Mouse (Mus musculus) thymus, postnatal 0 days (tissue): ENCODE measurements around the gene Pipox. TPM values are rescaled to one million over a fixed set of nuclear protein-coding genes. Genes with fewer than 3 reads are reported as not detected.

Experiments used
- DNase-seq: peaks from one replicate; pipeline ENCODE4 v3.0.0-alpha.2; 2015; ENCODE audit warnings: low spot score
- polyA plus RNA-seq: library from polyadenylated mRNA; unstranded; fragments of >200 nt; fragmentation: Nextera tagmentation; extraction: Ambion mirVana; gene quantifications from 2 replicates; pipeline ENCODE4 v1.2.1, GENCODE M21; 2015

Gene Pipox
- polyA plus RNA-seq, 1 experiment from 2014 or later: 2.8 TPM

GRCm38 (mm10) chr11:77850401-77851244 is 43.3 kb downstream of the Pipox start:
- no peak for DNase-seq

GRCm38 (mm10) chr11:77849151-77849550 is 44.7 kb downstream of the Pipox start:
- no peak for DNase-seq

DNA sequence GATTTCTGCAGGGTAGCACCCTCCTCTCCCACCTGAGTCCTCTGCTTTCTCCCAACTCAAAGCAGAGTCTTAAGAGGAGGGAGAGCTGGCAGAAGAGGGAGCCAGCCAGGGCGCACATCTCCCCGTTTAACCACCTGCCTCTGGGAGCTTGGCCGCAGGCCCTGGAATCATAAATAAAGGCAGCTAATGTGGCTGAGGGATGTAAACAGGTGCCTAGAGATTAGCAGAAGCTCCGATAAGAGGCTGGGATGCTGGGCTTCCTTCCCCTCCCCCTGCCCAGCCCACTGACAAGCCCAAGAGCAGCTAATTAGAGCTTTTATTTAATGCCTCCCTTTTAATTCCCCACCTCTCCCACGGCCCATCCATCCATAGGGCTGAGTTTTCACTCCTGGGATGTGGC is 45.8 kb downstream of the Pipox start:
- no peak for DNase-seq

DNA sequence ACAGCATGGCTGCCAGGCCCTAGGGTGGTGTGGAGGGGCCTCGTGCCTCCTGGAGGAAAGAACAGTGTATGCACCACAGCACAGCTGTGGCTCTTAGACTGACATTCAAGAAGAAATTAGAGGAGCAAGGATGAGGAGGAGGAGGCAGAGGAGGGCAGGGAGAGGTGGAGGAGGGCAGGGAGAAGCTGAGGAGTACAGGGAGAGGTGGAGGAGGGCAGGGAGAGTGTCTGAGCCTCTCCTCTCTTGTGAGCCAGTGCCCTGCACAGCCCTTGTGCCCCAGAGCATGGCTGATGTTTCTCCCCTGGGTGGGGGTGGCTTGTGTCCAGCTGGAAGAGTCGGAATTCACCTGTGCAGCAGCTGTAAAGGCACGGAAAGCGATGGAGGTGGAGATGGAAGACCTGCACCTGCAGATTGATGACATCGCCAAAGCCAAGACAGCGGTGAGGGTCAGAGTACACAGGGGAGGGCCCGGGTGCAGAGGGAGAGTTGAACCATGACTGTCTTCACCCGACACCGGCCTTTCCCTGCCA is 46.2 kb downstream of the Pipox start:
- no peak for DNase-seq

DNA sequence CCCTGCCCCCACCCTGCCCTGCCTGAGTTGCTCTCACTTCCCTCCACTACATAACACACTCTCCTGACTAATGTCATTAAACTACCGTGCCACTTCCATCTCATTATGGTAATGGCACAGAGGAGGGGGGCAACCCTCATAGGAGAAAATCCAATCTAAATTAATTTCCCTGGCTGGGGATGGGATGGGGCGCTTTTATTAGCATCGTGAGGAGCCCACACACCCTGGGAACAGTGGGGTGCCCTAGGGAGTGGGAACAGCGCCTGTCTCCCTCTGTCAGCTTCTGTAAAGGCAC is 50.0 kb downstream of the Pipox start:
- no peak for DNase-seq

GRCm38 (mm10) chr11:77843068-77843905 is 50.6 kb downstream of the Pipox start:
- no peak for DNase-seq

DNA sequence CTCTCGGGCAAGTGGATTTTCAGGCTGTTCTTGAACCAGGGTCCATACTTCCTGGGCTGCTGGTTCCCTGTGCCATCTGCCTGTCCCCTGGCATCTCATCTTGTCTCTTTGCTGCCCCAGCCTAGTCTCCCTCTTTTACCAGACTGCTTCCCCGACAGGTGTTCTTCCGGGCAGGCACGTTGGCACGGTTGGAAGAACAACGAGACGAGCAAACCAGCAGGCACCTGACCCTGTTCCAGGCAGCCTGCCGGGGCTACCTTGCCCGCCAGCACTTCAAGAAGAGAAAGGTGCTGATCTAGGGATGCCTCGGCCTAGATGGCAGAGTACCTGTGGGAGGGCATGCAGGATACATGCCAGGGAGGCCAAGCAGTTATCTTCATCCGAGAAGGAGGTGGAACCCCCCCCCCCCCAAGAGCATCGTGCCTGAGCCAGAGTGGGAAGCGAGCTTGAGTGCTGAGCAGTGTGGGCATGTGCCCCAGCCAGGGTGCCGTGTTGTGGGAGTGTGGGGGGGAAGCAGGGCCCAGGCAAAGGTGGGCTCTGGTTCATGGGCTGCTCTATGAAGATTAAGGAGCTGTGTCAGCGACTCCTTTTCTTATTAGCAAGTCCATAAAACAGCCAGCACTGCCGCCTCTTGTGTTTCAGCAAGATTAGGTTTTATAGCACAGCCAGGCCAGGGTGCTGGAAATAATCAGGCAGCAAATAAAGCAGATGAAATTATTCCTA is 53.2 kb downstream of the Pipox start:
- no peak for DNase-seq

GRCm38 (mm10) chr11:77837856-77838255 is 56.0 kb downstream of the Pipox start:
- no peak for DNase-seq

DNA sequence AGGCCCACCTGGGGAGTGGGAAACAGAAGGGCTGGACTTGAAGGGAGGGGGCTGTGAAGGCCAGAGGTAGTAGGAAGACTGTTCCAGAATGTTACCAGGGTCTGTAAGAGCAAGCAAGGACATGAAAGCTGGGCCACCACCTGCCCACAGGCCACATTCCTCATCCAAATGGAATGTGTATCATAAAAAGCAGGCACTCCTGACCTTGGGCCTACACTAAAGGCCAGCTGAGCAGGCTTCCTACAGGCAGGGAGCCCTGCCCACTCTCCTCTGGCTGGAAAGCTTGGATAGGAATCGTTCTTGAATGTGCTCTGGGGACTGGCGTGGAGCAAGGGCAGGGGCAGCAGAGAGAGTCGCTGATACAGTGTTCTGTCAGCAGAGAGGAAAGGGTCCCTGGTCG is 57.1 kb downstream of the Pipox start:
- DNase-seq: no peak

GRCm38 (mm10) chr11:77836290-77836689 is 57.6 kb downstream of the Pipox start:
- DNase-seq: no peak

- peak; percentile 13 for DNase-seq
Measured at GRCm38 (mm10) chr11:77835109-77835508, 58.8 kb downstream of the Pipox start.

DNA sequence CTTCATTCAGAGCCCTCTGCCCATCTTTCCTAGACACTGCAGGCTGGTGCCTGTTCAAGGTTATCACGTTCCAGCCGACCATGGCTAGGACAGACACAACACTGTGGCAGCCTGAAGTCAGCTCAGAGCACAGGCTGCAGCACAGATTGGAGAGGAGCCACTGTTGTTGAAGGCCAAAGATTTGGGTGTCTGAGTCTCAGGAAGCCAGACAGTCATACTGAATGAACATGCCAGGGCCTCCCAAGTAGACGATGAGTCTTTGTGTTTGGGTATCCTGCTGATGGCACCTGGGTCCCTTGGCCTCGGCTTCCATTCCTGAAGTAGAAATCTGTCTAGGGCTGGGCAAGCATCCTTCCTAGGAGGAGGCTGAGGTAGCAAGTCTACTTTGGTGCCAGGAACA is 61.4 kb downstream of the Pipox start:
- DNase-seq: no peak

DNA sequence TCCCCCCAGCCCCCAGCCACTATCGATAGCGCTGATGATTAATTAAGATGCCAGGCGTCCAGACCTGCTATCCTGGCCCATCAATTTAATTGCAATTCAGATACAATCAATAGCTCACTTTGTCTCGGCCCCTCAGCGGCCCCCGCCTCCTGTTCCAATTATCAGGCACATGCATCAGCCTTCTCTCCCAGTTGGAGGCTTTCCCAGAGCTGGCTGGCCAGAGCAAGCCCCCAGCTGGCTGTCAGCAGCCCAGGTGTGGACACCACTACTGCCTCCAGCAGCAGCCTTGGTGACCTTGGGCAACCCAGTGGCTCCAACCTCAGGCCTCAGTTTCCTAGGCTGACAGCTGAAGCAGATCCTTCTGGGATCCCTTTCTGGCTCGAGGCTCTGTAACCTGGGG is 63.0 kb downstream of the Pipox start:
- DNase-seq: no peak

Other genes with a start within 250 kb of the Pipox start
- 3.8 and 5.2 TPM in 2 replicates for gene Nufip2, start 207.9 kb downstream of the Pipox start, polyA plus RNA-seq
- 0.79 TPM in 1 of 2 replicates, not detected in the other for gene Cryba1, start 168.8 kb downstream of the Pipox start, polyA plus RNA-seq
- 25.5 and 27.5 TPM in 2 replicates for gene Myo18a, start 130.8 kb downstream of the Pipox start, polyA plus RNA-seq
- gene Gm10277, start 106.3 kb downstream of the Pipox start, polyA plus RNA-seq: 0.39 and 1.1 TPM in 2 replicates
- gene Sez6, start 36.7 kb upstream of the Pipox start, polyA plus RNA-seq: 0.26 TPM in 2 replicates
- 15.1 and 18.4 TPM in 2 replicates for gene Phf12, start 88.7 kb upstream of the Pipox start, polyA plus RNA-seq
- gene Dhrs13, start 138.2 kb upstream of the Pipox start, polyA plus RNA-seq: 10.2 TPM in 2 replicates
- 50.3 and 55.3 TPM in 2 replicates for gene Flot2, start 143.8 kb upstream of the Pipox start, polyA plus RNA-seq
- 22.4 and 24.5 TPM in 2 replicates for gene Eral1, start 186.3 kb upstream of the Pipox start, polyA plus RNA-seq
- 6.1 and 6.6 TPM in 2 replicates for gene Fam222b, start 200.6 kb upstream of the Pipox start, polyA plus RNA-seq